Comparison of ENCODE assay signal across 8 mouse cellular contexts in genomic region chr9:41375984-41376651, GRCm38 (mm10).
DNase-seq lines count a peak whose midpoint lies in the region; ATAC-seq lines count a peak whose summit lies in the region.

No protein-coding gene starts in this region.

- no peak for ATAC-seq in lung, embryonic 16.5 days (ENCODE audit: low read depth)
- ATAC-seq in embryonic facial prominence, embryonic 15.5 days (ENCODE audit: insufficient number of reproducible peaks, low FRiP score, low TSS enrichment, low read depth) = peak; percentile 39; the same call in 1 of the 2 replicates
- peak; percentile 78 for ATAC-seq in heart, embryonic 12.5 days (ENCODE audit: insufficient number of reproducible peaks, low FRiP score)
- no peak for ATAC-seq in stomach, embryonic 14.5 days (ENCODE audit: insufficient number of reproducible peaks, insufficient read depth, low FRiP score, low read depth)

- no peak overlapping the region for H3K27ac ChIP-seq in lung, embryonic 16.5 days (ENCODE audit: low read length)
- peak overlapping the region; percentile 91 for H3K27ac ChIP-seq in embryonic facial prominence, embryonic 15.5 days (replicated peaks)
- peak overlapping the region; percentile 84 for H3K27ac ChIP-seq in heart, embryonic 12.5 days (ENCODE audit: poor library complexity, severe bottlenecking)
- no peak overlapping the region for H3K27ac ChIP-seq in stomach, embryonic 14.5 days (ENCODE audit: low read length)

- H3K4me2 ChIP-seq in lung, embryonic 16.5 days (ENCODE audit: low read depth, low read length) = peak overlapping the region; percentile 57
- peak overlapping the region; percentile 53 for H3K4me2 ChIP-seq in embryonic facial prominence, embryonic 15.5 days (replicated peaks)
- H3K4me2 ChIP-seq in heart, embryonic 12.5 days = peak overlapping the region; percentile 73
- H3K4me2 ChIP-seq in stomach, embryonic 14.5 days (replicated peaks; ENCODE audit: low read depth, low read length) = peak overlapping the region; percentile 55

- peak overlapping the region; percentile 29 for H3K4me3 ChIP-seq in lung, embryonic 16.5 days (ENCODE audit: low read length)
- H3K4me3 ChIP-seq in embryonic facial prominence, embryonic 15.5 days (replicated peaks) = peak overlapping the region; percentile 34
- peak overlapping the region; percentile 41 for H3K4me3 ChIP-seq in heart, embryonic 12.5 days
- peak overlapping the region; percentile 11 for H3K4me3 ChIP-seq in stomach, embryonic 14.5 days (ENCODE audit: low read depth, low read length)

- DNase-seq in lung, postnatal 25 days (ENCODE audit: low spot score) = no peak
- peak; percentile 87 for DNase-seq in layer of hippocampus, adult 9-11 months
- peak; percentile 4 for DNase-seq in lung, postnatal 36 days
- DNase-seq in T-cell, adult 2 months (ENCODE audit: low spot score) = no peak

- H3K4me1 ChIP-seq in lung, embryonic 16.5 days (replicated peaks; ENCODE audit: control insufficient read depth, insufficient read depth, low read length) = peaks cover 6% of the 10 kb centered on the region; the same call in 1 of the 2 replicates
- H3K4me1 ChIP-seq in embryonic facial prominence, embryonic 15.5 days = peaks cover 44% of the 10 kb centered on the region
- H3K4me1 ChIP-seq in heart, embryonic 12.5 days (replicated peaks) = peaks cover 38% of the 10 kb centered on the region
- H3K4me1 ChIP-seq in stomach, embryonic 14.5 days (ENCODE audit: control insufficient read depth, insufficient read depth, low read length) = peaks cover 26% of the 10 kb centered on the region

- no peaks in the 10 kb centered on the region for H3K36me3 ChIP-seq in lung, embryonic 16.5 days (ENCODE audit: control insufficient read depth, insufficient read depth, low read length)
- no peaks in the 10 kb centered on the region for H3K36me3 ChIP-seq in embryonic facial prominence, embryonic 15.5 days
- H3K36me3 ChIP-seq in heart, embryonic 12.5 days = no peaks in the 10 kb centered on the region
- H3K36me3 ChIP-seq in stomach, embryonic 14.5 days (ENCODE audit: control insufficient read depth, insufficient read depth, low read length) = no peaks in the 10 kb centered on the region

- H3K9me3 ChIP-seq in lung, embryonic 16.5 days (ENCODE audit: control insufficient read depth, low read length) = no peaks in the 10 kb centered on the region
- H3K9me3 ChIP-seq in embryonic facial prominence, embryonic 15.5 days (replicated peaks) = no peaks in the 10 kb centered on the region
- no peaks in the 10 kb centered on the region for H3K9me3 ChIP-seq in heart, embryonic 12.5 days (replicated peaks)
- no peaks in the 10 kb centered on the region for H3K9me3 ChIP-seq in stomach, embryonic 14.5 days (ENCODE audit: control insufficient read depth, low read depth, low read length)

- H3K9ac ChIP-seq in lung, embryonic 16.5 days (ENCODE audit: low read length) = peak overlapping the region; percentile 38
- peak overlapping the region; percentile 18 for H3K9ac ChIP-seq in embryonic facial prominence, embryonic 15.5 days
- peak overlapping the region; percentile 70 for H3K9ac ChIP-seq in heart, embryonic 12.5 days
- no peak overlapping the region for H3K9ac ChIP-seq in stomach, embryonic 14.5 days (replicated peaks; ENCODE audit: low read depth, low read length)

- no peaks in the 10 kb centered on the region for H3K27me3 ChIP-seq in lung, embryonic 16.5 days (ENCODE audit: control insufficient read depth, insufficient read depth, low read depth, low read length)
- no peaks in the 10 kb centered on the region for H3K27me3 ChIP-seq in embryonic facial prominence, embryonic 15.5 days
- no peaks in the 10 kb centered on the region for H3K27me3 ChIP-seq in heart, embryonic 12.5 days (replicated peaks)
- H3K27me3 ChIP-seq in stomach, embryonic 14.5 days (ENCODE audit: control insufficient read depth, insufficient read depth, low read length) = no peaks in the 10 kb centered on the region

- WGBS in lung, embryonic 16.5 days = 12% methylated on average over 24 of the region's 24 CpGs
- WGBS in embryonic facial prominence, embryonic 15.5 days = 11% methylated on average over 24 of the region's 24 CpGs
- 7% methylated on average over 24 of the region's 24 CpGs for WGBS in heart, embryonic 12.5 days
- 17% methylated on average over 24 of the region's 24 CpGs for WGBS in stomach, embryonic 14.5 days

Comparison
In these comparisons a context has a peak if more than half of its experiments do, and no peak if none do; other contexts are left out.
1. DNase-seq: peak in layer of hippocampus, adult 9-11 months (single experiment) and lung, postnatal 36 days (single experiment); none in lung, postnatal 25 days (single experiment) and T-cell, adult 2 months (single experiment).
2. ATAC-seq: peak in embryonic facial prominence, embryonic 15.5 days (single experiment) and heart, embryonic 12.5 days (single experiment); none in lung, embryonic 16.5 days (single experiment) and stomach, embryonic 14.5 days (single experiment).
3. H3K27ac ChIP-seq: peak in embryonic facial prominence, embryonic 15.5 days (single experiment) and heart, embryonic 12.5 days (single experiment); none in lung, embryonic 16.5 days (single experiment) and stomach, embryonic 14.5 days (single experiment).
4. Peak in every context shown above with its lines, with median percentiles within 50 percentile points of each other: H3K4me2 ChIP-seq and H3K4me3 ChIP-seq.